Mouse (Mus musculus): ENCODE data around the gene Prr3.
A peak's percentile ranks its signal among the peaks of the same experiment; 100 is the strongest.
"Not testable (repeated sequence)": the region's sequence is repeated elsewhere in the genome, so short reads cannot be mapped to it uniquely, and the experiment has no call there.

Prr3 gene

GRCm38 (mm10) chr17:35981776-35982175 is 1.7 kb upstream of the Prr3 start:
- DNase-seq (ENCODE audit: low read depth, low spot score), result no peak
- Histone ChIP-seq H3K27me3 (ENCODE audit: control insufficient read depth, insufficient read depth, low read length, poor library complexity, severe bottlenecking) (no peaks in the 10 kb centered on the region), H3K36me3 (ENCODE audit: control insufficient read depth, insufficient read depth, low read length, poor library complexity, severe bottlenecking) (peaks cover 4% of the 10 kb centered on the region; the same call in 1 of the 2 replicates)

DNA sequence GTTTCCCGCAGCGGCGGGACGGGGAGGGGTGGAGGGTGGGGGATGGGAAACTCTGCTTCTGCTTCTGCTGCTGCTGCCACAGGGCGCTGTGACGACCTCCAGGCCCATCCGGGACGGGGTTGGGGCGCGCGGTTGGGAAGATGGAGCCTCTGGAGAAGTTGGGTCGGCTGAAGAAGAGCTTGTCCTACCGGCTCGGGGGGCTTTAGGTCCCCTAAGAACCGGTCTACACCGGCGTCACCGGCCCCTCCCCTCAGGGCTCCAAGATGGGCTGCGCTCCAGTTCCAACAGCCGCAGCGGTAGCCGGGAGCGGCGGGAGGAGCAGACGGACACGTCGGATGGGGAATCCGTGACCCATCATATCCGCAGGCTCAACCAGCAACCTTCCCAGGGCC is 323 bp upstream of the Prr3 start:
- no peak for DNase-seq (ENCODE audit: low read depth, low spot score)
- H3K36me3 ChIP-seq (ENCODE audit: control insufficient read depth, insufficient read depth, low read length, poor library complexity, severe bottlenecking), result peaks cover 5% of the 10 kb centered on the region; the same call in 1 of the 2 replicates
- H3K27me3 ChIP-seq (ENCODE audit: control insufficient read depth, insufficient read depth, low read length, poor library complexity, severe bottlenecking), result no peaks in the 10 kb centered on the region

- Histone ChIP-seq H3K36me3 (ENCODE audit: control insufficient read depth, insufficient read depth, low read length, poor library complexity, severe bottlenecking) (peaks cover 5% of the 10 kb centered on the region), H3K27me3 (ENCODE audit: control insufficient read depth, insufficient read depth, low read length, poor library complexity, severe bottlenecking) (no peaks in the 10 kb centered on the region)
- DNase-seq (ENCODE audit: low read depth, low spot score), result no peak
Observed at GRCm38 (mm10) chr17:35978811-35979400, 1.1 kb downstream of the Prr3 start.

DNA sequence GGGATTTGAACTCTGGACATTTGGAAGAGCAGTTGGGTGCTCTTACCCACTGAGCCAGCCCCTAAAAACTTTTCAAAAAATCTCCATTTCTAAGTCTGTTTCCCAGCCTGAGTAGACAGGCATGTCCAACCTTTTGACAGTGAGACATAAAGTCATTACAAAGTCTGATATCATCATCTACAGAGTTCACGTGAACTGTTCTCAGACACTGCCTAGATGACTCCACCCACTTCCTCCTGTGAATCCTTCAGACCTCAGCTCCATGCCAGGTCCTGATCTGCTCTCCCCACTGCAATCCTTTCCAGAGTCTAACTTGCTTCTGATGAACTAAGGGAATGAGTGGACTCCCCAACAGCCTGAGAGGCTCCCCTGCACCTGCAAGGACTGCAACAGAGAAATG is 7.9 kb downstream of the Prr3 start:
- Histone ChIP-seq H3K36me3 (ENCODE audit: control insufficient read depth, insufficient read depth, low read length, poor library complexity, severe bottlenecking) (peaks cover 6% of the 10 kb centered on the region; the same call in 1 of the 2 replicates), H3K27me3 (ENCODE audit: control insufficient read depth, insufficient read depth, low read length, poor library complexity, severe bottlenecking) (no peaks in the 10 kb centered on the region)
- no peak for DNase-seq (ENCODE audit: low read depth, low spot score)

DNA sequence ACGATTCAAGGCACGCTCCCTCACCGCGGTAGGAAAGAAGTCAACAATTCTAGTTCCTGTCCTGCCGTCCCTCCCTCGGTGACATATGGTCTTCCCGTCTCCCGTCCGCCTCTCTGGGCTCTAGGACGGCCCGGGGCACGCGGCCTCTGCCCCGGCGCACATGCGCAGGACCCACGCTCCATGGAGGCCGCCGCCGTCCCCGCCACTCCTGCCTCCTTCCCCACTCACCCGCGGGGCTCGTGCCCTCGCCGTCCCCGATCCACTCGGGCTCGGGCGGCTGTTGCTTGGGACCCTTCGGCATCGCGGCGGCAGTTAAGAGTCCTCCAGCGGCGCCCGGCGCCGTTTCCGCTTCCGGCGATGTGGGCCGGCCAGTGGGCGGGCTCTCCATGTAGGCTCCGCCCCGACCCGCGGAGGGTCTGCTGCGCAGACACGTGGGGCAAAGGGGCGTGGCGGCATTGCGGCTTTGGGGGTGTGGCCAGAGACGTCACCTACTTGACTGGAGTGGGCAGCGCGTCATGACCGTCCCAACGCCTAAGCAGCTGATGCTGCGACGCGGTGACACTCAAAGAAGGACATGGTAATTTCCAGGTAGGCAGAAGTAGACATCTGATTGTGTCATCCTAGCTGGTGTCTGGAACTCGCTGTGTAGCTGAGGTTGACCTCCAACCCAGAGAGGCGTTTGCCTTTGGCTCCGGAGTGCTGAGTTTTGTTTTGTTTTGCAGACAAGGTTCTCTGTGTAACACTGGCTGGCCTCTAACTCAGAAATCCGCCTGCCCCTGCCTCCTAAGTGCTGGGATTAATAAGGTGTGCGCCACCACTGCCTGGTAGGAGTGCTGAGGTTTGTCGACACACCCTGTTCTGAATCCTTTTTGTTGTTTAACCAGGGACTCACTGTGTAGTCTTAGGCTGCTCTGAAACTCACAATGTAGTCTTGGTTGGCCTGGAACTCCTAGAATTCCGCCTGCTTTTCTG is 10.3 kb downstream of the Prr3 start, which contains the start of gene Abcf1:
Abcf1 (minus strand) TSS at position 344 of the 972 bp plus-strand sequence.
- Histone ChIP-seq H3K27me3 (ENCODE audit: control insufficient read depth, insufficient read depth, low read length, poor library complexity, severe bottlenecking) (no peaks in the 10 kb centered on the region), H3K36me3 (ENCODE audit: control insufficient read depth, insufficient read depth, low read length, poor library complexity, severe bottlenecking) (peaks cover 5% of the 10 kb centered on the region; the same call in 1 of the 2 replicates)
- peak; percentile 100 for DNase-seq (ENCODE audit: low read depth, low spot score)

GRCm38 (mm10) chr17:35967621-35968020 is 12.4 kb downstream of the Prr3 start:
- H3K27me3 ChIP-seq (ENCODE audit: control insufficient read depth, insufficient read depth, low read length, poor library complexity, severe bottlenecking), result no peaks in the 10 kb centered on the region
- no peak for DNase-seq (ENCODE audit: low read depth, low spot score)
- peaks cover 4% of the 10 kb centered on the region; the same call in 1 of the 2 replicates for H3K36me3 ChIP-seq (ENCODE audit: control insufficient read depth, insufficient read depth, low read length, poor library complexity, severe bottlenecking)

DNA sequence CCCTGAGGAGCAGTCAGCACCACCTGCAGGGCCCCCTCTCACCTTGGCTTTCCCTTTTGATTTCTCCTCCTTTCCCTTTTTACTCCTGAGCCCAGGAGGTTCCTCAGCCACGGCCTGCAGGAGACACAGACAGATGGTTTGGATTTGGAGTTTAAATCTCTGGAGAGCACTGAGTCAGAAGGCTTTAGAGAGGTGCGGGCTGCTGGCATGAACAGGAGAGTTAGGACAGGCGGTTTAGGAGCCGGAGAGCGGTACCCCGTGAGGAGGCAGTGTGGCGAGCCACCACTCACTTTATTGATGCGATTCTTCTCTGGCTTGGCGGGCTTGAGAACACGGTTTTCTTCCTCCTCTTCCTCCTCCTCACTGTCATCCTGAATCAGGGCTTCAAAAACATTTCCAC is 16.8 kb downstream of the Prr3 start:
- Histone ChIP-seq H3K36me3 (ENCODE audit: control insufficient read depth, insufficient read depth, low read length, poor library complexity, severe bottlenecking) (peaks cover 10% of the 10 kb centered on the region), H3K27me3 (ENCODE audit: control insufficient read depth, insufficient read depth, low read length, poor library complexity, severe bottlenecking) (no peaks in the 10 kb centered on the region)
- DNase-seq (ENCODE audit: low read depth, low spot score), result no peak

DNA sequence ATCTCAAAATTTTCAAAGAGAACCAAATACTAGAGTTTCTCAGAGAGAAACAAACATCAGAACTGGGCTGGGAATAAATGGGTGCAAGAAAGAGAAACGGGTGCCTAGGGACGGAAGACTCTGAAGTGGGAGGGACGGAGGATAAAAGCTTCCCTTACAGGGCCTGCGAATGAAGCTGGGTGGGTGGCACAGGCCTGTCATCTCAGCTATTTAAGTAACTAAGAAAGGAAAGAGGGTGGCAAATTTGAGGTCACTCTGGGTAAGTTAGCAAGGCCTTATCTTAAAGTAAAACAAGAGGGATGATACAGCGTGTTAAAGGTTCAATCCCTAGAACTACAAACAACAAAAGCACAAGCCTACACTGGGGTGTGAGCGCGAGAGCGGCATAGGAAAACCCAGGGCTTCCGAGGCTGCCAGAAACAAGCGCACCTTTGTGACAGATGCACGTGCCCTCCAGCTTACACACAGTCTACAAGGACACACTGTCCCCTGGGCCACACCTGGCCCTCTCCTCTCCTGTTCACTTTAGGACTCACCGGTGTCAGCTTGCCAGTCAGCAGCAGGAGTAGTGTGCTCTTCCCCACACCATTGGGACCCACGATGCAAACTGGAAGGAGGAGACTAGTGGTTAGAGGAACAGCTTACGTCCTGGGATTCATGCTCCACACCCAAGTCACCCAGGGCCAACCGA is 21.4 kb downstream of the Prr3 start:
- H3K36me3 ChIP-seq (ENCODE audit: control insufficient read depth, insufficient read depth, low read length, poor library complexity, severe bottlenecking), result peaks cover 15% of the 10 kb centered on the region
- no peak for DNase-seq (ENCODE audit: low read depth, low spot score)
- H3K27me3 ChIP-seq (ENCODE audit: control insufficient read depth, insufficient read depth, low read length, poor library complexity, severe bottlenecking), result no peaks in the 10 kb centered on the region

GRCm38 (mm10) chr17:35954665-35955064 is 25.4 kb downstream of the Prr3 start:
- Histone ChIP-seq H3K27me3 (ENCODE audit: control insufficient read depth, insufficient read depth, low read length, poor library complexity, severe bottlenecking) (no peaks in the 10 kb centered on the region), H3K36me3 (ENCODE audit: control insufficient read depth, insufficient read depth, low read length, poor library complexity, severe bottlenecking) (peaks cover 7% of the 10 kb centered on the region)
- no peak for DNase-seq (ENCODE audit: low read depth, low spot score)

GRCm38 (mm10) chr17:35952559-35952958 is 27.5 kb downstream of the Prr3 start:
- DNase-seq (ENCODE audit: low read depth, low spot score); H3K27me3 ChIP-seq (ENCODE audit: control insufficient read depth, insufficient read depth, low read length, poor library complexity, severe bottlenecking); H3K36me3 ChIP-seq (ENCODE audit: control insufficient read depth, insufficient read depth, low read length, poor library complexity, severe bottlenecking): not testable (repeated sequence)

GRCm38 (mm10) chr17:35950946-35951345 is 29.1 kb downstream of the Prr3 start:
- DNase-seq (ENCODE audit: low read depth, low spot score); H3K27me3 ChIP-seq (ENCODE audit: control insufficient read depth, insufficient read depth, low read length, poor library complexity, severe bottlenecking); H3K36me3 ChIP-seq (ENCODE audit: control insufficient read depth, insufficient read depth, low read length, poor library complexity, severe bottlenecking): not testable (repeated sequence)

GRCm38 (mm10) chr17:35939941-35940340 is 40.1 kb downstream of the Prr3 start:
- Histone ChIP-seq H3K27me3 (ENCODE audit: control insufficient read depth, insufficient read depth, low read length, poor library complexity, severe bottlenecking) (no peaks in the 10 kb centered on the region), H3K36me3 (ENCODE audit: control insufficient read depth, insufficient read depth, low read length, poor library complexity, severe bottlenecking) (no peaks in the 10 kb centered on the region)
- no peak for DNase-seq (ENCODE audit: low read depth, low spot score)

- DNase-seq (ENCODE audit: low read depth, low spot score), result no peak
- Histone ChIP-seq H3K36me3 (ENCODE audit: control insufficient read depth, insufficient read depth, low read length, poor library complexity, severe bottlenecking) (no peaks in the 10 kb centered on the region), H3K27me3 (ENCODE audit: control insufficient read depth, insufficient read depth, low read length, poor library complexity, severe bottlenecking) (no peaks in the 10 kb centered on the region)
Observed at GRCm38 (mm10) chr17:35939108-35939507, 40.9 kb downstream of the Prr3 start.

DNA sequence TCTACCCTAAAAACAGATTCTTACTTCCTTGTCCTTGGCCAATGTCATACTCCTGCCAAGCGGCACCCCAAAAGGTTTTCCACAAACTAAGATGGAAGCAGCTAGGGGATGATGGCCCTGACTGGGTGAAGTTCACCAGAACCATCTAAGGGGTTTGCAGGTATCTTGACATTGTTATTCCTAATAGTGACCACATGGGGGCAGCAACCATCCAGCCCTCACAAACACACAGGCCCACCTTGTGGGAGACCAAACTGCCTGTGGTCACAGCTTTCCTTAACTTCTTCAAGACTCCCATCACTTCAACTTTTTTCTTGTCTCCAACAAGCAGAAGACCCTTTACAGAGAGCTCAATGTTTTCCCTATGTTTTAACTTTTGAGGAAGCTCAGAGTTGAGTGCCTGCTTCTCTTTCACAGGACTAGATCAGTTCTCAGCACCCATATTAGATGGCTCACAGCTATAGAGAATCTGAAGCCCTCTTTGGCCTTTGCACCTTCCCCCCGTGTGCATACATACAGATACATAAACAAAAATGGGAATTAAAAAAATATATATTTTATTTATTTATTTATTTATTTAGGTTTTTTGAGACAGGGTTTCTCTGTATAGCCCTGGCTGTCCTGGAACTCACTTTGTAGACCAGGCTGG is 42.2 kb downstream of the Prr3 start:
- peak; percentile 87 for DNase-seq (ENCODE audit: low read depth, low spot score)
- Histone ChIP-seq H3K27me3 (ENCODE audit: control insufficient read depth, insufficient read depth, low read length, poor library complexity, severe bottlenecking) (no peaks in the 10 kb centered on the region), H3K36me3 (ENCODE audit: control insufficient read depth, insufficient read depth, low read length, poor library complexity, severe bottlenecking) (no peaks in the 10 kb centered on the region)

All from splenic B cell, adult 2 months (primary cell).